ENCODE assay signal across 9 mouse cellular contexts in the genomic region with DNA sequence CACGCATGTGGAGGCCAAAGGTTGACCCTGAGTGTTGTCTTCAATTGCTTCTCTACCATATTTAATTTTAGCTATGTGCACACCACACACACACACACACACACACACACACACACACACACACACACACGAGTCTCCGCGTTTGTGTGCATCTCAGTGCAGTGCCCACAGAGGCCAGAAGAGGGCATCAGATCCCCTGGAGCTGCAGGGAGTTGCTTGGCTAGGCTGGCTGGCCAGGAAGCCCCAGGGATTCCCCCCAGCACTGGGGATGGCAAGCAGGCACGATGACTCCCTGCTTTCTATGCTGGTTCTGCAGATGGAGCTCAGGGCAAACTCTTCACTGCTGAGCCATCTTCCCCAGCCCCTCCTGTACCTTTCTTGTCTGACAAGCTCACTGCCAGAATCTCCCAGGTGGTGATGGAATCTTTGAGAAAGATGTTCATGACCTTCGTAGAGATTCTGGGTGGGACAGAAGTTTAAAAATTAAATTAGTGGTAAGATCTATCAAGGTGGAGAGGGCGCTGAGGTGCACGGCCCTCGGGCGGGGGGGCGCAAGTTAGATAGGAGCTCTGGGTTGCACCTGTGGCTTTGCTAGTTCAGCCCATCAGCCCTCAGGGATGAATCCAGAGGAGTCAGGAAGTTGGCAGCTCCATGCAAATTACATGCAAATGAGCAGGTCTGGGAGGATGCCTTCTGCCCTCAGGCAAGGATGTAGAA. TPM values are rescaled to one million over a fixed set of nuclear protein-coding genes. Genes with fewer than 3 reads are reported as not detected.
DNase-seq lines count a peak whose midpoint lies in the region; TF ChIP-seq lines count a peak whose summit lies in the region.
"Had no signal": no experiment of that assay in that cellular context is flagged by ENCODE, and none has a peak within 500 bp of the region (broad histone marks: within the 10 kb centered on the region; RNA-seq: fewer than 3 reads in every experiment).

No protein-coding gene starts in this region.

- no peaks in the 10 kb centered on the region for H3K79me2 ChIP-seq in heart, adult 2 months (replicated peaks; ENCODE audit: control insufficient read depth, insufficient read depth, low read length)

- peak; percentile 69 for TF ChIP-seq CTCF in heart, adult 2 months (IDR thresholded peaks at IDR 0.05)
- TF ChIP-seq CTCF in spleen, adult 2 months (IDR thresholded peaks at IDR 0.05; ENCODE audit: extremely low read depth, insufficient read depth, insufficient read length, insufficient replicate concordance), result peak; percentile 85

- H3K27me3 ChIP-seq in heart, adult 2 months (ENCODE audit: control insufficient read depth, insufficient read depth, low read length), result peaks cover 2% of the 10 kb centered on the region; the same call in 1 of the 2 replicates
- no peaks in the 10 kb centered on the region for H3K27me3 ChIP-seq in spleen, adult 2 months (ENCODE audit: control insufficient read depth, insufficient read depth, low read length)

- no peaks in the 10 kb centered on the region for H3K4me1 ChIP-seq in heart, adult 2 months (ENCODE audit: control insufficient read depth, insufficient read depth, low read length)
- H3K4me1 ChIP-seq in spleen, adult 2 months (ENCODE audit: control insufficient read depth, insufficient read depth, insufficient read length), result no peaks in the 10 kb centered on the region; the same call in 1 of the 2 replicates
- H3K4me1 ChIP-seq: limb, embryonic 13.5 days had no signal

- no peak for TF ChIP-seq POLR2A in heart, adult 2 months (IDR thresholded peaks at IDR 0.05; ENCODE audit: insufficient read depth, low read depth, low read length)
- TF ChIP-seq POLR2A in spleen, adult 2 months (IDR thresholded peaks at IDR 0.05; ENCODE audit: low read depth, low read length), result no peak

- no peak overlapping the region for H3K27ac ChIP-seq in heart, adult 2 months
- no peak overlapping the region for H3K27ac ChIP-seq in spleen, adult 2 months (ENCODE audit: insufficient read depth, low read length)
- H3K27ac ChIP-seq: limb, embryonic 13.5 days had no signal

- H3K4me3 ChIP-seq in heart, adult 2 months, result no peak overlapping the region
- no peak overlapping the region for H3K4me3 ChIP-seq in spleen, adult 2 months (ENCODE audit: extremely low read depth, insufficient read depth, insufficient read length)
- H3K4me3 ChIP-seq: limb, embryonic 13.5 days had no signal

- intact Hi-C loops in heart, adult 2 months (cut with DNase I), result loop anchor here (1.0 kb wide), 1 partner anchor 116 kb away; no protein-coding TSS in a partner anchor

- H3K36me3 ChIP-seq in heart, adult 2 months (ENCODE audit: control insufficient read depth, insufficient read depth, low read length), result no peaks in the 10 kb centered on the region
- no peaks in the 10 kb centered on the region for H3K36me3 ChIP-seq in spleen, adult 2 months (ENCODE audit: control insufficient read depth, insufficient read depth, low read length)
- H3K36me3 ChIP-seq: limb, embryonic 13.5 days had no signal

- peak; percentile 69 to 90 for DNase-seq in adrenal gland, adult (ENCODE audit: inconsistent age in 2 of 2, low spot score in 1 of 2)
- no peak for DNase-seq in adrenal gland, adult 8-10 months
- peak; percentile 64 for DNase-seq in R1 (ENCODE audit: low read depth, low spot score)
- DNase-seq in embryo, embryonic 10 days (ENCODE audit: low spot score), result peak; percentile 67
- DNase-seq in heart, adult 2 months, result peak; percentile 74 to 86
- peak; percentile 64 for DNase-seq in layer of hippocampus, adult 11-12 months (ENCODE audit: low spot score)
- DNase-seq in lung, postnatal 4 days, result peak; percentile 75 to 84
- peak; percentile 30 to 79 for DNase-seq in spleen, adult 2 months (ENCODE audit: low read depth in 1 of 2, low spot score in 2 of 2)

- H3K9ac ChIP-seq in heart, adult 2 months (ENCODE audit: low read depth, low read length), result no peak overlapping the region
- H3K9ac ChIP-seq: limb, embryonic 13.5 days had no signal

- WGBS in heart, adult 2 months, result 20% methylated on average over 11 of the region's 11 CpGs
- WGBS in spleen, adult 2 months, result 14% methylated on average over 11 of the region's 11 CpGs

- 0 out of 2 replicates have a peak, but pooled peaks have one; percentile 46 for TF ChIP-seq EP300 in heart, adult 2 months (IDR thresholded peaks at IDR 0.05; ENCODE audit: insufficient read depth, low read depth, low read length)

RNA-seq across cellular contexts. Expression of a gene that starts 8.6 kb away (rescaled TPM):
- 1,000 to 10,000 TPM in 1 of 4 experiments, 100 to 1,000 TPM in 1, 10 to 100 TPM in 2; 36.4 to 1,135 (median 245) TPM for total RNA-seq in adrenal gland, adult 8-10 months (2022)
- total RNA-seq in heart, adult 2 months (2021), result 10 to 100 TPM; 91.5 to 91.6 TPM
- polyA plus RNA-seq in heart, adult 2 months (2012; rRNA removed), result 119 and 160 TPM in 2 replicates
- 160 and 170 TPM in 2 replicates for polyA plus RNA-seq in spleen, adult 2 months (2012; rRNA removed)

RNA-seq across cellular contexts. Expression of a gene that starts 25.3 kb away (rescaled TPM):
- total RNA-seq in adrenal gland, adult 8-10 months (2022), result under 1 TPM in 2 of 4 experiments, not detected in 2; 0.16 to 0.17 TPM
- under 1 TPM; 0.11 to 0.13 TPM for total RNA-seq in heart, adult 2 months (2021)
- polyA plus RNA-seq in heart, adult 2 months (2012; rRNA removed), result 0.18 TPM in 2 replicates
- 6.1 and 7.9 TPM in 2 replicates for polyA plus RNA-seq in spleen, adult 2 months (2012; rRNA removed)

RNA-seq across cellular contexts. Expression of a gene that starts 28.9 kb away (rescaled TPM):
- 100 to 1,000 TPM in 3 of 4 experiments, 10 to 100 TPM in 1; 98.6 to 107 (median 102) TPM for total RNA-seq in adrenal gland, adult 8-10 months (2022)
- 10 to 100 TPM; 27.8 to 32.7 TPM for total RNA-seq in heart, adult 2 months (2021)
- 37.9 and 48.3 TPM in 2 replicates for polyA plus RNA-seq in heart, adult 2 months (2012; rRNA removed)
- 38.5 and 39.0 TPM in 2 replicates for polyA plus RNA-seq in spleen, adult 2 months (2012; rRNA removed)

RNA-seq across cellular contexts. Expression of a gene that starts 29.9 kb away (rescaled TPM):
- total RNA-seq in adrenal gland, adult 8-10 months (2022), result 10 to 100 TPM; 57.1 to 89.6 (median 72.8) TPM
- total RNA-seq in heart, adult 2 months (2021), result 100 to 1,000 TPM; 107 to 128 TPM
- polyA plus RNA-seq in heart, adult 2 months (2012; rRNA removed), result 69.0 and 83.2 TPM in 2 replicates
- 9.8 and 10.5 TPM in 2 replicates for polyA plus RNA-seq in spleen, adult 2 months (2012; rRNA removed)

RNA-seq across cellular contexts. Expression of a gene that starts 59.6 kb away (rescaled TPM):
- 1 to 10 TPM; 3.0 to 6.2 (median 4.1) TPM for total RNA-seq in adrenal gland, adult 8-10 months (2022)
- 1 to 10 TPM; 1.9 to 2.2 TPM for total RNA-seq in heart, adult 2 months (2021)
- 1.8 and 2.0 TPM in 2 replicates for polyA plus RNA-seq in heart, adult 2 months (2012; rRNA removed)
- polyA plus RNA-seq in spleen, adult 2 months (2012; rRNA removed), result 51.6 and 53.3 TPM in 2 replicates
